Mouse (Mus musculus): Measurements from ENCODE around the gene Sidt2.

Sidt2 gene

GRCm38 (mm10) chr9:45946872-45947183 is 8.2 kb downstream of the Sidt2 start:
- no peak for DNase-seq (ENCODE audit: low spot score)

- DNase-seq (ENCODE audit: low spot score) = no peak
Measured at GRCm38 (mm10) chr9:45946182-45946871, 8.7 kb downstream of the Sidt2 start.

GRCm38 (mm10) chr9:45945721-45946120 is 9.3 kb downstream of the Sidt2 start:
- DNase-seq (ENCODE audit: low spot score) = no peak

GRCm38 (mm10) chr9:45944506-45945400 is 10.3 kb downstream of the Sidt2 start:
- no peak for DNase-seq (ENCODE audit: low spot score)

- DNase-seq (ENCODE audit: low spot score) = no peak
Measured at GRCm38 (mm10) chr9:45943628-45944505, 11.2 kb downstream of the Sidt2 start.

GRCm38 (mm10) chr9:45942916-45943315 is 12.1 kb downstream of the Sidt2 start:
- DNase-seq (ENCODE audit: low spot score) = no peak

- DNase-seq (ENCODE audit: low spot score) = no peak
Measured at GRCm38 (mm10) chr9:45942464-45942863, 12.6 kb downstream of the Sidt2 start.

- DNase-seq (ENCODE audit: low spot score) = no peak
Measured at GRCm38 (mm10) chr9:45941329-45941888, 13.6 kb downstream of the Sidt2 start.

GRCm38 (mm10) chr9:45939794-45940193 is 15.3 kb downstream of the Sidt2 start:
- DNase-seq (ENCODE audit: low spot score) = no peak

- no peak for DNase-seq (ENCODE audit: low spot score)
Measured at GRCm38 (mm10) chr9:45938952-45939637, 16.0 kb downstream of the Sidt2 start.

- DNase-seq (ENCODE audit: low spot score) = no peak
Measured at GRCm38 (mm10) chr9:45938088-45938487, 17.0 kb downstream of the Sidt2 start.

- DNase-seq (ENCODE audit: low spot score) = peak; percentile 70
Measured at GRCm38 (mm10) chr9:45936883-45937282, 18.2 kb downstream of the Sidt2 start.

- peak; percentile 53 for DNase-seq (ENCODE audit: low spot score)
Measured at GRCm38 (mm10) chr9:45935628-45936210, 19.3 kb downstream of the Sidt2 start, which contains the start of gene Tagln. TSS of gene Tagln (minus strand) at chr9:45936058.

GRCm38 (mm10) chr9:45932571-45933415 is 22.3 kb downstream of the Sidt2 start:
- DNase-seq (ENCODE audit: low spot score) = peak; percentile 80

- DNase-seq (ENCODE audit: low spot score) = no peak
Measured at GRCm38 (mm10) chr9:45931958-45932357, 23.1 kb downstream of the Sidt2 start.

- no peak for DNase-seq (ENCODE audit: low spot score)
Measured at GRCm38 (mm10) chr9:45929285-45929684, 25.8 kb downstream of the Sidt2 start.

GRCm38 (mm10) chr9:45919895-45920294 is 35.2 kb downstream of the Sidt2 start:
- DNase-seq (ENCODE audit: low spot score) = no peak

- no peak for DNase-seq (ENCODE audit: low spot score)
Measured at GRCm38 (mm10) chr9:45917041-45917934, 37.8 kb downstream of the Sidt2 start.

GRCm38 (mm10) chr9:45915659-45916058 is 39.4 kb downstream of the Sidt2 start:
- no peak for DNase-seq (ENCODE audit: low spot score)
